Mouse (Mus musculus) left cerebral cortex, adult 11 months (tissue): Measurements from ENCODE around the gene Atat1.

Source experiments
- DNase-seq: peaks from one replicate; pipeline ENCODE4 v3.0.0; 2022; ENCODE audit warnings: low spot score

The Atat1 gene

GRCm38 (mm10) chr17:35873774-35874519 is 35.9 kb downstream of the Atat1 start:
- peak; percentile 71 for DNase-seq

GRCm38 (mm10) chr17:35870884-35871696 is 38.8 kb downstream of the Atat1 start:
- DNase-seq, result no peak

GRCm38 (mm10) chr17:35870151-35870883 is 39.6 kb downstream of the Atat1 start:
- no peak for DNase-seq

GRCm38 (mm10) chr17:35869346-35870067 is 40.4 kb downstream of the Atat1 start:
- no peak for DNase-seq

- DNase-seq, result no peak
Observed at GRCm38 (mm10) chr17:35868961-35869345, 40.9 kb downstream of the Atat1 start.

- DNase-seq, result no peak
Observed at GRCm38 (mm10) chr17:35868165-35868820, 41.6 kb downstream of the Atat1 start.

GRCm38 (mm10) chr17:35866911-35867890 is 42.7 kb downstream of the Atat1 start:
- DNase-seq, result no peak

GRCm38 (mm10) chr17:35866281-35866831 is 43.5 kb downstream of the Atat1 start:
- no peak for DNase-seq

- no peak for DNase-seq
Observed at GRCm38 (mm10) chr17:35865481-35866280, 44.2 kb downstream of the Atat1 start, which contains the start of gene Ppp1r18. Gene Ppp1r18 (plus strand): TSS chr17:35865593.

GRCm38 (mm10) chr17:35864832-35865353 is 45.0 kb downstream of the Atat1 start:
- DNase-seq, result no peak

- no peak for DNase-seq
Observed at GRCm38 (mm10) chr17:35861198-35861857, 48.5 kb downstream of the Atat1 start, which contains the start of gene Nrm. Gene Nrm (plus strand): TSS chr17:35861318.

GRCm38 (mm10) chr17:35860831-35861197 is 49.1 kb downstream of the Atat1 start:
- no peak for DNase-seq

GRCm38 (mm10) chr17:35859835-35860234 is 50.0 kb downstream of the Atat1 start:
- DNase-seq, result no peak

GRCm38 (mm10) chr17:35859371-35859770 is 50.5 kb downstream of the Atat1 start:
- DNase-seq, result no peak

- no peak for DNase-seq
Observed at GRCm38 (mm10) chr17:35850974-35851373, 58.9 kb downstream of the Atat1 start.

GRCm38 (mm10) chr17:35848112-35848511 is 61.8 kb downstream of the Atat1 start:
- no peak for DNase-seq
